Mouse (Mus musculus) ES-Bruce4 (cell line): ENCODE results near the gene Nsa2.

Experiments used
- CTCF ChIP-seq: IDR thresholded peaks from one replicate; pipeline ENCODE4 v1.8.1; 2011; ENCODE audit warnings: low read depth, low read length
- EP300 ChIP-seq: IDR thresholded peaks from 2 replicates; pipeline ENCODE4 v1.6.1; 2011; ENCODE audit warnings: low read depth, low read length; ENCODE audit not compliant: insufficient read depth
- POLR2A ChIP-seq: IDR thresholded peaks from one replicate; pipeline ENCODE4 v1.8.1; 2011; ENCODE audit warnings: low read length; ENCODE audit not compliant: insufficient read depth

- TF ChIP-seq POLR2A (no peak), CTCF (no peak), EP300 (no peak)
Measured at GRCm38 (mm10) chr13:97176731-97177130, 39.0 kb upstream of the Nsa2 start.
